Mouse (Mus musculus) lung, postnatal 0 days (tissue): Measurements from ENCODE around the gene Ccdc160.

ENCODE experiments used
- CTCF ChIP-seq: IDR thresholded peaks from 2 replicates; pipeline ENCODE4 v1.5.1; 2016; ENCODE audit warnings: antibody characterized with exemption, mild to moderate bottlenecking
- EP300 ChIP-seq: IDR thresholded peaks from 2 replicates; pipeline ENCODE4 v1.6.1; 2016; ENCODE audit warnings: antibody characterized with exemption, mild to moderate bottlenecking, control low read depth

DNA sequence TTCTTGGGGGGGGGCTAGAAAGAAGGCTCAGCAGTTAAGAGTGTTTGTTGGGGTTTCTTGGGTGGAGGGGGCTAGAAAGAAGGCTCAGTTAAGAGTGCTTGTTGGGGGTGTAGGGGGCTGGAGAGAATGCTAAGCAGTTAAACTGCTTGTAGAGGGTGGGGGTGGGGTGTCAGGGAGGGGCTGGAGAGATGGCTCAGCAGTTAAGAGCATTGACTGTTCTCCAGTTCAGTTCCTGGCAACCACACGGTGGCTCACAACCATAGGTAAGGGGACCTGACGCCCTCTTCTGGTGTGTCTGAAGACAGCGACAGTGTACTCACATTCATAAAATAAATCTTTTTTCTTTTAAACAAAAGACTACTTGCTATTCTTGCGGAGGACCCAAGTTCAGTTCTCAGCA lies 28.8 kb upstream of the Ccdc160 start:
- TF ChIP-seq CTCF (no peak), EP300 (no peak)
